Mouse (Mus musculus) kidney, embryonic 14.5 days (tissue): ENCODE measurements around the gene Ino80b. TPM values are rescaled to one million over a fixed set of nuclear protein-coding genes. Genes with fewer than 3 reads are reported as not detected.

Source experiments
- microRNA counts: library from miRNA; unstranded; fragments of <30 nt; microRNA quantifications from one replicate; lab custom pipeline; 2017
- microRNA-seq: library from miRNA; unstranded; fragments of <30 nt; microRNA quantifications from one replicate; pipeline ENCODE4, GENCODE M21; 2016
- polyA plus RNA-seq: library from polyadenylated mRNA; unstranded; fragments of >200 nt; fragmentation: Nextera tagmentation; extraction: Ambion mirVana; gene quantifications from 2 replicates; pipeline ENCODE4 v1.2.1, GENCODE M21; 2014

Ino80b gene
- polyA plus RNA-seq, 1 experiment from 2014 or later, result 18.8 TPM

MicroRNAs encoded within 50 kb of the gene (microRNA counts, 519-probe panel; counts per million panel counts)
- not detected for microRNA mmu-miR-3470a+mmu-miR-3470b (lab: Ali Mortazavi, UCI)

Small RNA genes within 50 kb of the gene (microRNA-seq; reads per million reads assigned to microRNA genes)
- gene Mir3470a, result not detected

Other genes with a start within 250 kb of the Ino80b start
- gene Sema4f, start 185.7 kb downstream of the Ino80b start, polyA plus RNA-seq, result 0.57 and 0.87 TPM in 2 replicates
- gene M1ap, start 178.5 kb downstream of the Ino80b start, polyA plus RNA-seq, result 0.28 and 0.77 TPM in 2 replicates
- 8.8 and 11.8 TPM in 2 replicates for gene Dok1, start 92.0 kb downstream of the Ino80b start, polyA plus RNA-seq
- 12.0 and 14.3 TPM in 2 replicates for gene Loxl3, start 91.3 kb downstream of the Ino80b start, polyA plus RNA-seq
- gene Aup1, start 70.9 kb downstream of the Ino80b start, polyA plus RNA-seq, result 144 and 156 TPM in 2 replicates
- 51.1 and 64.9 TPM in 2 replicates for gene Htra2, start 70.2 kb downstream of the Ino80b start, polyA plus RNA-seq
- gene Dqx1, start 67.6 kb downstream of the Ino80b start, polyA plus RNA-seq, result 1.9 and 2.6 TPM in 2 replicates
- gene Tlx2, start 55.1 kb downstream of the Ino80b start, polyA plus RNA-seq, result not detected in 2 replicates
- 36.7 and 51.2 TPM in 2 replicates for gene Pcgf1, start 47.6 kb downstream of the Ino80b start, polyA plus RNA-seq
- gene Lbx2, start 39.1 kb downstream of the Ino80b start, polyA plus RNA-seq, result 8.3 and 8.8 TPM in 2 replicates
- gene Ccdc142, start 23.8 kb downstream of the Ino80b start, polyA plus RNA-seq, result 1.6 and 2.4 TPM in 2 replicates
- 2.4 and 3.5 TPM in 2 replicates for gene Gm42688, start 23.8 kb downstream of the Ino80b start, polyA plus RNA-seq
- gene Mrpl53, start 16.4 kb downstream of the Ino80b start, polyA plus RNA-seq, result 139 and 169 TPM in 2 replicates
- 37.8 and 57.4 TPM in 2 replicates for gene Mogs, start 9.9 kb downstream of the Ino80b start, polyA plus RNA-seq
- gene Wbp1, start 3.9 kb downstream of the Ino80b start, polyA plus RNA-seq, result 123 and 125 TPM in 2 replicates
- gene Rtkn, start 10.0 kb upstream of the Ino80b start, polyA plus RNA-seq, result 14.9 and 18.0 TPM in 2 replicates
- gene Wdr54, start 31.0 kb upstream of the Ino80b start, polyA plus RNA-seq, result 6.2 and 8.6 TPM in 2 replicates
- gene 1700003E16Rik, start 31.0 kb upstream of the Ino80b start, polyA plus RNA-seq, result 0.94 and 0.96 TPM in 2 replicates
- 58.6 and 75.0 TPM in 2 replicates for gene Dctn1, start 40.5 kb upstream of the Ino80b start, polyA plus RNA-seq
- 0.13 and 0.45 TPM in 2 replicates for gene Slc4a5, start 94.4 kb upstream of the Ino80b start, polyA plus RNA-seq
- gene Mthfd2, start 200.5 kb upstream of the Ino80b start, polyA plus RNA-seq, result 46.7 and 50.8 TPM in 2 replicates
- 38.9 and 92.4 TPM in 2 replicates for gene Mob1a, start 200.6 kb upstream of the Ino80b start, polyA plus RNA-seq
- gene Bola3, start 223.7 kb upstream of the Ino80b start, polyA plus RNA-seq, result 142 and 182 TPM in 2 replicates